Mouse (Mus musculus): ENCODE results near the gene Mb21d2.
A peak's percentile ranks its signal among the peaks of the same experiment; 100 is the strongest.

The Mb21d2 gene

DNA sequence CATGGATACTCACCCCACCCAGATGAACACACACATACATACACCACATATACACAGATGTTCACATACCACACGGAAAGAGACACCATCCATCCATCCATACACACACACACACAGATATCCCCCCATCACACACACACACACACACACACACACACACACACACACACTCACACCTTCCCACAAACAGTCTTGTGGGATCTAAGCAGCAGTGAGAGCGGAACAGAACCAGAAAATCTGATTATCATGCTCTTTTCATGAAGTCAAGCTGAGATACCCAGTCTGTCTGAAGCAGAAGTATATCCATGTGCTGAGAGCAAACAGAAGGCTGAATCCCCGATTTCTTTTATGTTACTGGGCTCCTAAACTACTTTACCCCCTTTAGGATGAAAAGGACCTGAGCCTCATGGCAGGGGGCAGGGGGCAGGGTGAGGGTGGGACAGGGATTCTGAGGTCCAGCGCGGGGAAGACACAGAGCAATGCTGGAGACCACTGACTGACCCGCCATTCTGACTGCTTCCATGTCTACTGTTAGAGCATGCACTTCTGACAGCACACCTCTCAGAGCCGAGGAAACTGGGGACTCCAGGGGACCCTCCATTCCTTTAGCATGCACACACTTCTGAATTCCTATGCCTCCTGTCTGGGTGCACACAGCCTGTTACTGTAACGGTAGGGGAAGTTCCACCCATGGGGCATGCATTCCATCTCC lies 62.7 kb downstream of the Mb21d2 start:
- no peak for DNase-seq (ENCODE audit: low spot score in 2 of 2)

DNA sequence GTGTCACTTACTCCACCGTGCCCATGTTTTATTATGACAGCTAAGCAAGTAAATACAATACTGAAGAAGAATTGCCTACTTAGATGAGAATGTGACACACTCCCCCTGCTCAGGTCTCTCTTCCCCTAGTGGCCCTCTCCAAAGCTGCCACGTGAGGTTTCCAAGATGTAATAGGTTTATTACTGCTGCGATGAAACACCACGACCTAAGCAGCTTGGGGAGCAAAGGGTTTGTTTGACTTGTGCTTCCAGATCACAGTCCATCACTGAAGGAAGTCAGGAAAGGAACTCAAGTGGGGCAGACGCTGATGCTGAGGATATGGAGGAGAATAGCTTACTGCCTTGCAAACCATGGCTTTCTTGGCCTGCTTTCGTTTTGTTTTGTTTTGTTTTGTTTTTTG lies 65.9 kb downstream of the Mb21d2 start:
- no peak for DNase-seq (ENCODE audit: low spot score in 2 of 2)

DNA sequence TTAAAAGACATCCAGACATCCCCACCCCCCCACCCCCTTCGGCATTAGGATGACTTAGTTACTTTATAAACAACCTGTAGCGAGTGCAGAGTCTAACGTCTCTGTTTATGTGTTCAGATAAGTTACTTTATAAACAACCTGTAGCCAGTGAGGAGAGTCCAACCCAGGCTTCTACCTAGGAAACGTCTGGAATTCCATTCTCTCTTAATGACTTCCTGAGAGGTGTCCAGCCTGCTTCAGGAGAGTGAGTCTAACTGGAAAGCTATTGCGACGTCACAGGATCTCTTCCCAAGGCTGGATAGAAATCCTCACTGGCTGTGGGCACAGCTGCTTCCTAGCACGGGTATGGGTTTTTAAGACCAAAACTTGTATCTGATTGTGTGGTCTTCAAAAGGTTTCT lies 67.4 kb downstream of the Mb21d2 start:
- no peak for DNase-seq (ENCODE audit: low spot score in 2 of 2)

DNA sequence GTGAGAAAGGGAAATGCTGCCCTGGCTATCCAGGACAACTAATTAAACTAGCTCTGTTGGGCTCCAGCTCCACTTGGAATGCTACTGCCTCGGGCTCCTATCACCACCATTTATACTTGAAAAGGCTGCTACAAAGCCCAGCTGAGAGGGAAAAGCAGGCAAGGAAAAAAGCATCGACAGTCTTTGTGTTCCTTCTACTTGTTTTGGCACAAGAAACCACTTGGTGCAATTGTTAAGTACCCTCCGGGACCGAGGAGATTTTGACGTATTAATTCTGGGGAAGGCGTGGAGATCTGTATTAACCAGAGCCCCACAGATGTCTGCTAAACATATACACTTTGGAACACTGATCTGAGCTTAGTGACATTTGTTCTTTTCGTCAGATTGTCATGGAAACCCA lies 69.8 kb downstream of the Mb21d2 start:
- DNase-seq (ENCODE audit: low spot score in 2 of 2) = no peak

DNA sequence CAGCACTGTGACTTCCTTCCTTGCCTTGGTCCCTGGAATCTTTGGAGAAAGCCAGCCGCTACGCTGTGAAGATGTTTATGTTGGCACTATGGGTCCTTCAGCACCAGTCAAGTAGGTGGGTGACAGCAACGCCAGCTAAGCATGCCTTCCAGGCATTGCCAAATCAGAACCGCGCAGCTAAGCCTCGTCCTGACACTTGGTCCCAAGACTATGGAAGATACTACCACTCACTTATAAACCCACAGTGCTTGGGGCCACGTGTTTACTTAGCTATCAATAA lies 70.5 kb downstream of the Mb21d2 start:
- no peak for DNase-seq (ENCODE audit: low spot score in 2 of 2)

DNA sequence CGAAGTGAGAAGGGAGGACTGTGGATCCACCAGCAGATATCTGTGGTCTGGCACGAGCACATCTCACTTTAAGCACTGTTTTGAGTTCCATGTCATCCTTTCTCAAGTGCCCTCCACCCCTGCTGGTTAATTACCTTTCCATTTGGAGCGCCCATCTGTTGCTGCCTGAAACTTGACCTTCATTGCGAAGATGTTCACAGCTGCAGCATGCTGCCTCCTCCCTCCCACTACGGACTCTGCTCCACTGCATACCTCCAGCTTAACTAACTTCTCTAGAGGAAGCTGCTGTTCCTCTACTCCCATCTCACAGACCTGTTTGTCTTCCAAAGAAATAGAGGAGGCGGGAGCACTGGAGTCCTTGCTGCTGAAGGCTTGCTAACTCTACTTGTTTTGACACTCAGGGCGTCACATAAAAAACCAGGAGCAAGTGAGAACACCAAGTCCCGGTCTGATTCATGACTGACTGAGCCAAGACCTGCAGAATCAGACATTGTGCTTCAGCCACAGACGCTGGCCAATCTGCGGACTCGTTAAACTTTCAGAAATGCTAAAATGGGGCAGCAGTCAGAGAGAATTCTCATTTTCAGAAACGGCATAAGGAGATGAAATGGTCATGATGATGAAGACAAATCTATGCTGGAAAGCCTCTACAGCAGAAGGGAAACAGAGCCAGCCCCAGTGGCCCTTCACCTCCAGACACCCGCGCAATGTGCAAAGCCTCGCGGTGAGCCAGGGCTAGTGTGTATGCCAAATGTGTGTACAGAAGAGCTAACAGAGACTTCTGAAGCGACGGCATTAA lies 71.1 kb downstream of the Mb21d2 start:
- no peak for DNase-seq (ENCODE audit: low spot score in 2 of 2)

DNA sequence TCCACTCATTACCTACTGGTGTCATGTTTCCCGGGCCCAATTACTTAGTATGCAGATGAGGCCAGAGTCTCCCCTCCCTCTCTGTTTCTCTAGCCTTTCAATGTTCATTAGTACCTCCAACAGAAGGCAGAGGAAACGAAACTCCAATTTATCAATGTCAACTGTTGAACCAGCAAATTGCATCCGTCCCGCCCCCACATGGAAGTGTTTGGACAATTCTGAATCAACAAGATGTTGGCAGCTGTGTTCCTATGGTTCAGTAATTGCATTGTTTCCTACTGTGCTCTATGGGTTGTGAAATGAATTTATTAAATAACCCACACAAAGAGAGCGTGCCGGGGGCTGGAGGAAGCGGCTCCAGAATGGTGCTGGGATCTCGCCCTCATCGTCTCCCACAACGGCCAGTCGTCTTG lies 78.1 kb downstream of the Mb21d2 start:
- DNase-seq (ENCODE audit: low spot score in 2 of 2) = peak in 1 of 2 experiments; percentile 46

DNA sequence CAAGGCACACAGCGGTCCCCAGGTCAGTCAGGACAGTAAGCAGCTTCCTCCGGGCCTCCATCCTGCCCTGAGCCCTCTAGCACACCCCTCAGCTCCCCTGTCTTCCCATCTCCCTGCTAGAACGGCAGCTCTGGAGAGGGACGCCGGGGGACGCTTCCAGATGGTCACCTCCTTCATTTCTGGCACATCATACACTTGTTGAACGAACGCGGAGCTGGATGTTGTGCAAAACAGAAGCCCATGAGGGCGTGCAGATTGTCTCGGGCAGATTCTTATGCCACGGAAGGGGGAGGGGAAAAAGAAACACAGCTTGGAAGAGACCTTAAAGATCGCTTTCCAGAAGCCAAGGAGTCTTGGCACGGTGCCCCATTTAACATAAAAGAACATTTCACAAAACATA lies 78.6 kb downstream of the Mb21d2 start:
- peak in 1 of 2 experiments; percentile 42 for DNase-seq (ENCODE audit: low spot score in 2 of 2)

DNA sequence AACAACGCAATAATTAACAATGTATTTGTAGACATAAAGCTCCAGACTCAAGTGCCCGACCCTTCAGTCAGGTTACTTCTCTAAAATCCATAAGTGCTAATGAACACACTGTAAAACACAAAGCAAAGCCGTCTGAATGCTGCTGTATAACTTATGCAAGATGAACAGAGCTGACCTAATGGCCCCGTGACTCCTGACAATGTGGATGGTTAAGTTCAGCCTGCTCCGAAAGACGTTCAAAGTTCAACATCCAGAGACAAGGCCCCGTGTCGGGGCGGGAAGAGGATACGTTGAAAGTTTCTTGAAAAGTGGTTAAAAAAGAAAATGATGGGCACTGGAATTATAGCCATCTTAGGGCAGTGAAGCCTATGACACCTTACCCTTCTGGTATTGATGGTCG lies 83.3 kb downstream of the Mb21d2 start:
- DNase-seq (ENCODE audit: low spot score in 2 of 2) = no peak

DNA sequence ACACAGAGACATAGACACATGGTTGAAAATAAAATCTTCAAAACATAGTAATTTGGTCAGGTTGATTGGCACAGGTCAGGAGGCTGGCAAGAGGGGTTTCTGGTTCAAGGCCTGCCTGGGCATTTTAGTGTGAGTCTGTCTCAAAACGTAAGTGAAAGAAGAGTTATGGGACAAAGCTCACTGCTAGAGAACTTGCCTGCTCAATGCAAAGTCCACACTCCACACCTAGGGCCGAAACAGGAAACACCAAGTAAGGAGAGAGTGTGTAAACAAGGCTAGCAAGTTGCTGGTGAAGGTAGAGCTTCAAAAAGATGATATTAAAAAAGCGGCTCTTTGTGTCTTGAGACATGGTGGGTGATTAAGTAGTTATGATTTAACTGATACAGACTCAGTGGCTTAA lies 84.1 kb downstream of the Mb21d2 start:
- DNase-seq (ENCODE audit: low spot score in 2 of 2) = no peak

DNA sequence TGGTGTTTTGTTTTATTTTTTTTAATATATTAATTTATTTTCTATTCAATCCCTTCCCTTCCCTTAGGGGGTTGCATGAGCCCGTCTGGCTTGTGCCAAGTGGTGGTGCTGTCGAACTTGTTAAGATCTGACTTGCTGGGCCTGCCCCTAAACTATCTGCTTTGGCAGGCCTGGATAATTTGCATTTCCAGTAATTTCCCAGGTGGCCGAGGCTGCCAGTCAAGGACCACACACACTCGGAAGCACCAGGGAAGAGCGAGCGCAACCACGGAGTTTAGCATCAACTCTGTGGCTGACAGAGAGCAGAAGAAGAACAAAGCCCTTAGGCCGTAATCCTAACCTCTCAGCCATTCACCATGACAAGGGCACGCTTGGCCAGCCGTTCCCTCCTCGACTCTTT lies 88.4 kb downstream of the Mb21d2 start:
- DNase-seq (ENCODE audit: low spot score in 2 of 2) = peak in 1 of 2 experiments; percentile 41

DNA sequence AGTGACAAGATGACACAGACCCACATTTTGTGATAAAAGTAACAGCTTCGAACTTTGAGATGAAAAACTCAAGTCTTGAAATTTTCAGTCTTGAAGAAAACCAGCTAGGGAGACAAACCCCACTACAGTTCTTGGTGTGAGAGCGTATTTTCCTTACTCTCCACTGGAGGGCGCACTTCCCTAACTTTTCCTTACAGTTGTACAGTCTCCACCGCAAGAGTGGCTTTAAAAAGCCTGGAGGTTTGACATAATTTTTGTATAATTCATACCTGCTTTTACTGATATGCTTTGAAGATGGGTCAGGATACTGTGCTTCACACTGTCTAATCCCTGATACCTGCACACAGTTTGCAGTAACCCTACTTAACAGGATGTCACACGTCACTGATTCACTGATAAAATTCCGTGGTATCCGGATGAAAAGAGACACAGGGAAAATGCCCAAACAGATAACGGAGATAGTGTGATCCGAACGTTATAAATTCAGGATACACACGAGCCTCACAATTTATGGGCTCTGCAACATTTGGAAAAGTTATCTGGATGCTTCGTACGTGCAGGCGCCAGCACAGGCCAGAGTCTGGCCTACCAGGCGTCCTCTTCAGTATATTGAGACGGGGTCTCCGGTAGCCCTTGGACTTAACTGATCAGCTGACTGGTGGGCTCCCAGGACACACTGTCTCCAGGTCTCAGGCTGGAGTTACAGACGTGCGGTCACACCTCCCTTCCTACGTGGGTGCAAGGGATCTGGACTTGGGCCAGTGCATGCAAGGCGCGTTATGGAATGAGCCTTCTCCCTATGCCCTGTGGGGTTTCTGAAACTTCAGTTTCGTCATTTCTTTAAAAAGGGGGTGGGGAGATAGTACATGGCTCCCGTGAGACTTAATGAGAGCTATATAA lies 89.1 kb downstream of the Mb21d2 start:
- peak; percentile 50 to 74 for DNase-seq (ENCODE audit: low spot score in 2 of 2)

DNA sequence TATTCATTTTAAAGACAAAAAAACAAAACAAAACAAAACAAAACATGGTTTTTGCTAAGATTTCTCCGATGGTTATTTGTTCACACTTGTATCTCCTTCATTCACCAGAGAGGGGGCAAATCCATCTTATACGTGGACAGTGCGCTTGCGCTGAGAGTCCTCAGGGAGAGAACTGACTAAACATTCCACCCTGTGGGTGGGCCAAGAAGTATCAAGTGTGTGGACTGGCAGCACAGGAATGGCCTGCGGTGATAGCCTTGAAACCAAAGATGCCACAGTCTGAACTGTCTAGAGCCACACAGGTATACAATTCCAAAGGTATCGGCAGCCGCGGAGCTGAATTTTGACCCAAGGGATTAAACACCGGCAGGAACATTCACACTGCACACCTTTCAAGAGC lies 89.9 kb downstream of the Mb21d2 start:
- no peak for DNase-seq (ENCODE audit: low spot score in 2 of 2)

DNA sequence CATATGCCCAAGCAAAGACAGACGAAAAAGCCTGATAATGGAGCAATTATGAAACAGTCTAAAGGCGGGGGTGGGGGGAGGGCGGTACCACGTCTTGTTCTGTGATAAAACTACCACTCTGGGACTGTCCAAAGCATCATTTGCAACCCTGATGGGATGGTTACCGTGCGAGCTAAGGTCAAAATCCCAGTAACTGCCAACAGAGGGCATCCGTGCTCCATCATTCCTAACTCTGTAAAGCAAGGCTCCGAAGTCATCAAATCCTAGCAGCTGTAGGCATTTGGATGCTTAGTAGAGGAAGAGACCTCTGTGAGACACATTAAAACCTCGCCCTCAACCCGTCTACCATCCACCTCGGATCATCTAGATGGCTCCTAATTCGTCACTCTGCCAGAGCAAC lies 91.5 kb downstream of the Mb21d2 start:
- peak in 1 of 2 experiments; percentile 73 for DNase-seq (ENCODE audit: low spot score in 2 of 2)

DNA sequence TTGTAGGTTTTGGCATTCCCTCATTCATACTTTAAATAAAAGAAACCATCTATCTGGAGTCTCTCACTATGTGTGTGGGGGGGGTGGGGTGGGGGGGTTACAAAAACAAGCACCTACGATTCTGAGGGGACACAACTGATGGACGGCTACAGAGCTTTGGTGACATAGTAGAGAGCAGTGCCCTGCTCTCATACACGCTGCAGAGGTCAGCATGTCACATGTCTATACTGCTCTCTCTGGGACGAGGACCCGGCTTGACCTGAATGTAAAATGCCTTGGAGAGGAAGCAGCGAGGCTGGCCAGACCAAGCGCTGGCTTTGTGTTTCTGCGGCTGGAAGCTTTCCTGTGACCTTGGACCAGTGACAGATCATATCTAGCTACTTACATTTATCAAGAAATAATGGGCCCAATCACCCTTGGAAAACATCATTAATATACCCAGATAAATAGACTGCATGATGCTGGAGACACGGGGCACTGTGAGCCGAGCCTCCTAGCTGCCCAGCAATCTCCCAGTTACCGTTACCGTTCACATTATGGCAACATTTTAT lies 97.3 kb downstream of the Mb21d2 start:
- no peak for DNase-seq (ENCODE audit: low spot score in 2 of 2)

DNA sequence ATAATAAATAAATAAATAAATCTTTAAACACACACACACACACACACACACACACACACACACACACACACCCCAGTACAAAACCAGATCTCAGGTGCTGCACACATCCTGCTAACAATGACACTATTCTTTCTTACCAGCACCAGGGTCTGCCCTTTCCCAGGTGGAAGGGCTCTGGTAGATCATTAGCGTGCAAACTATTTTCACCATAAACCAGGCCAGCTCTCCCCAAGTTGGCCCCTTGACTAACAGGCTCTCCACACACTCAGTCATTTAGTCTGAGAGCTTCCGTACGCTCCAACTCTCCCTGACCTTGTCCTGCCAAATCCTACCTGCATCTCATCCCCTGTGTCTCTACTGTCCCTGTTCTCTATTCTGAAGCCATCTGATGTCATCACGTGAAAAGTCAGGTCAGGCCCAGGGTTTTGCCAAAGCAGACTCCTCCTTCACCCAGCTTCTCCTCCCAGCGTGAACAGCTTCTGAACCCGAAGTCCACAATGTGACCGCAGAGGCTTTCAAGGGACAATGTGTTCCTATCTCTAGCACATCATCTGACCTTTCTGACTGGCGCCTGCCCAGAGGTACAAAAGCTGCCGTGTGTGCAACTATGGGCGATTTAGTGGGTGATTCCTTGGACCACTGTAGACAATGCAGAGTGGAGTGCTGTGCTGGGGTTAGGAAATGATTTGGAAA lies 100.1 kb downstream of the Mb21d2 start:
- no peak for DNase-seq (ENCODE audit: low spot score in 2 of 2)

DNA sequence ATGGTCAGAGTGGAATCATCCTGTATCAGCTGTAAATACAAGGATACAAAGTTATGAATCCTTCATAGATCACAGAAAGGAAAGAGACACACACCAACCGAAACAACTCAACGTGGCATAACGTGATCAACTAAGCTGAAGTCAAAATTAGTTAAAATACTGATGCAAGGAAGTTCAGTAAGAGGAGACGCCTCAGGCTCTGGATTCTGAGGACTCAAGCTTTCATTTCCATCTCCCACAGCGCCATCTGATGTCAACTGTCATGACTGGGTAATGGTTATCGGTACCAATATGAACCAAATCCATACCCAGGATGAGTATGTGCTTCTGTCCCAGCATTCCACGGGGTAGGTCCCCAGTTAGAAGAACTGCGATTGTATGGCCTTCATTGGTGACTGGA lies 104.7 kb downstream of the Mb21d2 start:
- no peak for DNase-seq (ENCODE audit: low spot score in 2 of 2)

DNA sequence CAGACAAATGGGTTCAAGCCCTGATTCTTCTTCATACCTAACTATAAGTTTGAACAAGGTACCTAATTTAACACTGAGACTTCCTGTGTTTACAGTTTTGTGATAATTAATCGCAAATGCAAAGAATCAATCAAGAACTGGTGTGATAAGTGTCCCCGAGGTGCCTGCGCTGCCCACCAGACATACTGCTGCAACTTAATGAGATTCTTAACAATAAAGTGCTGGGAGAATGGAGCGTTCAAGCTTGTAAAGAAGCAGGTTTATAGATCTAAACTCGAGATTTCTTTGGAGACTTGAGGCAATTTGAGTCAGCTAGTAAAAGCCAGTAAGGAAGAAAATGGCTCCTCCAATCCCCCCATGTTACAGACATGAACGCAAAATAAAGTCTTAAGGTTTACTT lies 107.7 kb downstream of the Mb21d2 start:
- no peak for DNase-seq (ENCODE audit: low spot score in 2 of 2)

DNA sequence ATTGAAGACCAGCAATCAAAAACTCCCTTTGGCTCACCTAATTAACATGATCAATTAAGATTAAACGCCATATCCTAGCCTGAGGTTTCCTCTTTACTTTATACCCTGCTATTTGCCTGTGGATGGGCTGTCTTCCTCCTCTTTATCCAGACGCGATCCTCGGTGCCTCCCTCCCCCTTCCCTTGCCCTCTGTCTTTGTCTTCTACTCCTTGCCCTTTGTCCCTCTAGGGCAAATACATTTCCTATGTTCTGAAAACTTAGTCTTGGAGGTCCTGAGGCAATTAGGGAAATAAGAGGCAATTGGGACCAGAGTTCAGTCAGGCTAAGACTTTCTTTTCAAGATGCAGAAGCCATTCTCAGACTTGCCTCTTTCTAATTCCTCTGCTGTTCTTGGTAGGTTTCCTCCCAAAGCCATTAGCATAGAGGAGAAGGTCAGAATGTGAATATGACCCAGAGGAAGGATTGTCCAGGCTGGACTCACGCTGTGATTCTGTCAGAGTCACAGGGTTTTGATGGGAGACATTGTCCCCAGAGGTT lies 110.7 kb downstream of the Mb21d2 start:
- no peak for DNase-seq (ENCODE audit: low spot score in 2 of 2)

DNA sequence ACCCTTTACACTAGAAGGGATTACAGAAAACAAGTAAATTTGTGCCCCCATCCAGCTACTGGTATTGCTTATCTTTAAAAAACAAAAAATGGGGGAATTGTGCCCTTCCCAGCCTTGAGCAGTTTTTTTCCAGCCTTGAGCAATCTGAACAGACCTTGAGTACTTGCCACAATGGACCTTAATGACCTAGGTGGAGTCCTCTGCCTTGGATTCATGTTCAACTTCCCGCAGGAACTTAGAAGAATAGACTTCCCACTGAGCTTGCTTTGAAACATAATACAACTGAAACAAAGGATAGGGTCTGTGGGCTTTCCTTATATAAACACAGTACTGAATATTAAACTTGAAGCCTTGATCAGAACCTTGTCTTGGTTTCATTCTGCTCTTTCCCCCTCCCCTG lies 116.2 kb downstream of the Mb21d2 start:
- DNase-seq (ENCODE audit: low spot score in 2 of 2) = no peak

DNA sequence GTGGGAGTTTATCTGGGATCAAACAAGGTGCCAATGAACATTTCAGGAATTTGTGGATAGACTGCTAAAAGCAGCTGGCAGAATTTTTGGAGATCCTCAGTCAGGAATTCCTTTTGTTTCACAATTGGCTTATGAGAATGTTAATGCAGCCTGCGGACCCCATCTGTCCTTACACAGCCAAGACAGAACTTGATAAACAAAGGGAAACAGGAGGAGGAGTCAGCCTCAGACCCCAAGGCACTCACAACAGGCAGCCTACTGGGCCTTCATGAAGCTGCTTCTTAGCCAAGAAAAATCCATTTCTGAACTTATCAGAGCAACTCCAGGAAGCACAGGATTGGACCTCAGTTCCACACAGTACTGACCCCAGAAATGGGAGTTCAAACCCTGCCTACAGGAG lies 120.4 kb downstream of the Mb21d2 start:
- no peak for DNase-seq (ENCODE audit: low spot score in 2 of 2)

All from cerebellum, postnatal 4 days (tissue).